Mouse (Mus musculus) stomach, postnatal 0 days (tissue): Measurements from ENCODE around the gene Tomt.

Experiments used
- CTCF ChIP-seq: IDR thresholded peaks from 2 replicates; pipeline ENCODE4 v1.5.1; 2016; ENCODE audit warnings: antibody characterized with exemption, low read depth, mild to moderate bottlenecking, moderate library complexity
- EP300 ChIP-seq: optimal IDR thresholded peaks from 2 replicates; pipeline ENCODE3; 2016; ENCODE audit warnings: antibody characterized with exemption

DNA sequence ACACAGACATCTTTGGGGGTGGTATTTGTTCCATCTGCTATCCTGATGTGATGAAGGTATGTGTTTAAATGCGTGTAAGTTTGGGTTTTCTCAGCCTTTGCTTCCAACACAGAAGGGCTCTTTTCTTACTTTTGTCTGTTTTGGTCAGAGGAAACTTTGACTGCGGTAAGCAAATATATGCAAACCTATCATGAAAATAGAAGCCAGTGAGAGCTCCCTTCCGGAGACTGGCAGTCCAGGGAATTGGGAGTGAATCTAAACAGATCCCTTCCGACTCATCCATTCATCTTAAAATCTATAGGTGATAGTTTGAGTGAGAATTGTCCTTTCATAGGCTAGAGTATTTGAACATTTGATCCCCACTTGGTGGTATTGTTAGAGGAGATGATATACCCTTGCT is 17.7 kb downstream of the Tomt start:
- no peak for TF ChIP-seq EP300
- no peak for TF ChIP-seq CTCF
